Mouse (Mus musculus): ENCODE data around the gene Sept11. TPM values are rescaled to one million over a fixed set of nuclear protein-coding genes. Genes with fewer than 3 reads are reported as not detected.

The Sept11 gene
- polyA plus RNA-seq, 1 experiment: 74.0 TPM

DNA sequence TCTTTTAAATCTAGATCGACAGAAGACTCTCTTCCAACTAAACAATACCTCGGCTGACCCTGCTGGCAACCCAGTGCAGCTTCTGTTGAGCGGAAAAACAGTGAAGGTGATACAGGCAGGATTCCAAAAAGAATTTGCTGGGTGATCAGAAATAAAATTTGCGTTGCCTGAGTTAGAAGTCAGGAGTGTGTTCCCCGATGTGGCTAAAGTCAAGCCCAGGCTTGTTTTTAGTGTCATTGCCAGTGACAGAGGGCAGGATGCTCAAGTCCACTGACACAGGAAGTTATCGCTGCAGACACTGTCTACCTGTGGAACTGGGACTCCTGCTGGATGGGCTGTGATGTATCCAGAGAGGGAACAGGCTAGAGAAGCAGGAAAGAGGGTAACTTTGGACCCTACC lies 5.0 kb downstream of the Sept11 start:
- Histone ChIP-seq H3K4me1 (ENCODE audit: control insufficient read depth, insufficient read depth, low read length) (peaks cover 14% of the 10 kb centered on the region), H3K4me3 (replicated peaks; ENCODE audit: insufficient read depth, low read depth, low read length) (no peak overlapping the region), H3K27ac (ENCODE audit: insufficient read depth, low read length) (no peak overlapping the region), H3K27me3 (ENCODE audit: control insufficient read depth, insufficient read depth, low read length) (no peaks in the 10 kb centered on the region)
- TF ChIP-seq CTCF (IDR thresholded peaks at IDR 0.05; ENCODE audit: borderline replicate concordance, insufficient read depth, low read depth, low read length): no peak
- TF ChIP-seq POLR2A (IDR thresholded peaks at IDR 0.05; ENCODE audit: borderline replicate concordance, insufficient read depth, low read length): no peak
- peak in 1 of 2 experiments; percentile 25 for DNase-seq
- WGBS: 11% methylated on average over 6 of the region's 6 CpGs

DNA sequence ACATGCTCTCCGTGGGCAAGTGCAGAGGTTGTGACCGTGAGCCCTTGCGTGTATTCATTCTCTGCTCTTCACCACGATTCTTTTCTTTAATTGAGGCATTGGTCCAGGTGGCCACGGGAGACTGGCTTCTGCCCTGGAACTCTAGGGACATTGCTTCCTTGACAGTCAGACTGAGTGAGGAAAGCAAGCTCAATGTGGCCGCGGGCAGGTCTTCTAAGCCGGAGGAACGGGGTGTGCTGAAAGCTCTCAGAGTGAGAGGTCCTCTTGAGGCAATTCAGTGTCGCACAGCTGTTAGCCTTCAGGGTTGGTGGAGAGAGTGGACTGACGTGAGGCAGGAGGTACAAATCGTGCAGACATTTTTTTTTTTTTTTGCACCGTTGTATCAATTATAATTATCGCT lies 5.6 kb downstream of the Sept11 start:
- no peak overlapping the region for H3K27ac ChIP-seq (ENCODE audit: insufficient read depth, low read length)
- 55% methylated on average over 14 of the region's 14 CpGs for WGBS
- H3K4me1 ChIP-seq (ENCODE audit: control insufficient read depth, insufficient read depth, low read length): peaks cover 14% of the 10 kb centered on the region
- no peaks in the 10 kb centered on the region for H3K27me3 ChIP-seq (ENCODE audit: control insufficient read depth, insufficient read depth, low read length)
- H3K4me3 ChIP-seq (replicated peaks; ENCODE audit: insufficient read depth, low read depth, low read length): no peak overlapping the region
- no peak for TF ChIP-seq CTCF (IDR thresholded peaks at IDR 0.05; ENCODE audit: borderline replicate concordance, insufficient read depth, low read depth, low read length)
- no peak for TF ChIP-seq POLR2A (IDR thresholded peaks at IDR 0.05; ENCODE audit: borderline replicate concordance, insufficient read depth, low read length)
- no peak for DNase-seq

DNA sequence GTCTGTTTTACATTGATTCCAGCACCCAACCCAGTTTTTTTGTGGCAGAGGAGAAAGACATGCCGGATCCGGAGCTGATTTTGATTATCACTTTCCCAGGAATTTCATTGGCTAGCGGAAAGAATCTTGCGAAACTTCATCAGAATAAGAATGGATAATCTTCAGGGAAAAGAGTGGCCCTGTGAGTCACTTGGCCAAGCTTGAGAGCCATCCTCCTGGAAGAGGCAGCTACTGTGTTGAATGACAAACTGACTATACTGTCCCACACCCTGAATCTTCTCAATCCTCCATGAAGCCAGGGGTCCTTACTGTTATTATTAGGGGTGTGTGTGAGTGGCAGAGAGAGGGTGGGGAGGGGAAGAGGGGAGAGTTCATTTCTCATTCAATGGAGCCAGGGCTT lies 7.7 kb downstream of the Sept11 start:
- no peaks in the 10 kb centered on the region for H3K27me3 ChIP-seq (ENCODE audit: control insufficient read depth, insufficient read depth, low read length)
- H3K4me1 ChIP-seq (ENCODE audit: control insufficient read depth, insufficient read depth, low read length): peaks cover 14% of the 10 kb centered on the region
- no peak overlapping the region for H3K27ac ChIP-seq (ENCODE audit: insufficient read depth, low read length)
- DNase-seq: no peak
- WGBS: 90% methylated on average over 4 of the region's 4 CpGs
- H3K4me3 ChIP-seq (replicated peaks; ENCODE audit: insufficient read depth, low read depth, low read length): no peak overlapping the region
- no peak for TF ChIP-seq POLR2A (IDR thresholded peaks at IDR 0.05; ENCODE audit: borderline replicate concordance, insufficient read depth, low read length)
- no peak for TF ChIP-seq CTCF (IDR thresholded peaks at IDR 0.05; ENCODE audit: borderline replicate concordance, insufficient read depth, low read depth, low read length)

DNA sequence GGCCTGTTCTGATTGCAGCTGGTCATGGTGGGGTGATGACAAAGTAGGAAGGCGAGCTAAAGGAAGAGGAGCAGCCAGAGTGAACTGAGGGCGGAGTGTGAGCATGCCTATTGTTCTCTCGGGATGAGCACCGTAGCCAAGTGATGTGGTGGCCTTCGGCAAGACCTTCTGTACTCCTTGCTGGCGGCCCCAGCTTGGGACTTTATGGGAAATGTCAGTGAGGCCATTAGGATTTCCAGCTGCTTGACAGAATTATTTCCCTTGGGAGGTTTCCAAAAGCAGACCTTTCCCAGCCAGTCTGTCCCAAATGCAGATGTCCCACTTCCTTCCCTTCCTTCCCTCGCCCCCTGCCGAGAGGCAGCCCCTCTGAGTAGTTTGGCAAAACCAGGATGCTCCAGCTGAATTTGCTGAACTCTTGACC lies 8.1 kb downstream of the Sept11 start:
- DNase-seq: no peak
- no peaks in the 10 kb centered on the region for H3K27me3 ChIP-seq (ENCODE audit: control insufficient read depth, insufficient read depth, low read length)
- WGBS: 60% methylated on average over 8 of the region's 8 CpGs
- TF ChIP-seq CTCF (IDR thresholded peaks at IDR 0.05; ENCODE audit: borderline replicate concordance, insufficient read depth, low read depth, low read length) (no peak), POLR2A (IDR thresholded peaks at IDR 0.05; ENCODE audit: borderline replicate concordance, insufficient read depth, low read length) (no peak)
- H3K27ac ChIP-seq (ENCODE audit: insufficient read depth, low read length): no peak overlapping the region
- peaks cover 14% of the 10 kb centered on the region for H3K4me1 ChIP-seq (ENCODE audit: control insufficient read depth, insufficient read depth, low read length)
- no peak overlapping the region for H3K4me3 ChIP-seq (replicated peaks; ENCODE audit: insufficient read depth, low read depth, low read length)

DNA sequence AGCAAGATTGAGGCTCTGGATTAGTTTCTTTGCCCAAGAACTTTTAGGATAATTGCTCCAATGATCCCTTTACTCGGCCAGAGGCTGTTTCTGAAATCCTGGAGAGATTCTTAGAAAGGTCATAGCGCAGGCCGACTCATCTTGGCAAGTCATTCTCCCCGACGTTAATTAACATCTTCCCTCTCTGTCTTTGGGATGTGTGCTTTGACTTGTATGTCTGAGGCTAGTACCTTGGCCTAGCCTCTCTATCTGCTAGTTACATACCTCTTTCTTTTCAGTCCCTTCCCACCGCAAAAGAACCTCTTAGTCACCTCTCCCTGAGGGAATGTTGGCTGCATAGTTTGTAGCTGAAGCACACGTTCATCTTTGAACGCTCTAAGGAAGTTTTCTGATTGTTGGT lies 10.4 kb downstream of the Sept11 start:
- TF ChIP-seq CTCF (IDR thresholded peaks at IDR 0.05; ENCODE audit: borderline replicate concordance, insufficient read depth, low read depth, low read length) (no peak), POLR2A (IDR thresholded peaks at IDR 0.05; ENCODE audit: borderline replicate concordance, insufficient read depth, low read length) (no peak)
- 80% methylated on average over 8 of the region's 8 CpGs for WGBS
- H3K4me1 ChIP-seq (ENCODE audit: control insufficient read depth, insufficient read depth, low read length): peaks cover 4% of the 10 kb centered on the region
- H3K4me3 ChIP-seq (replicated peaks; ENCODE audit: insufficient read depth, low read depth, low read length): no peak overlapping the region
- H3K27ac ChIP-seq (ENCODE audit: insufficient read depth, low read length): no peak overlapping the region
- no peak for DNase-seq
- H3K27me3 ChIP-seq (ENCODE audit: control insufficient read depth, insufficient read depth, low read length): no peaks in the 10 kb centered on the region

DNA sequence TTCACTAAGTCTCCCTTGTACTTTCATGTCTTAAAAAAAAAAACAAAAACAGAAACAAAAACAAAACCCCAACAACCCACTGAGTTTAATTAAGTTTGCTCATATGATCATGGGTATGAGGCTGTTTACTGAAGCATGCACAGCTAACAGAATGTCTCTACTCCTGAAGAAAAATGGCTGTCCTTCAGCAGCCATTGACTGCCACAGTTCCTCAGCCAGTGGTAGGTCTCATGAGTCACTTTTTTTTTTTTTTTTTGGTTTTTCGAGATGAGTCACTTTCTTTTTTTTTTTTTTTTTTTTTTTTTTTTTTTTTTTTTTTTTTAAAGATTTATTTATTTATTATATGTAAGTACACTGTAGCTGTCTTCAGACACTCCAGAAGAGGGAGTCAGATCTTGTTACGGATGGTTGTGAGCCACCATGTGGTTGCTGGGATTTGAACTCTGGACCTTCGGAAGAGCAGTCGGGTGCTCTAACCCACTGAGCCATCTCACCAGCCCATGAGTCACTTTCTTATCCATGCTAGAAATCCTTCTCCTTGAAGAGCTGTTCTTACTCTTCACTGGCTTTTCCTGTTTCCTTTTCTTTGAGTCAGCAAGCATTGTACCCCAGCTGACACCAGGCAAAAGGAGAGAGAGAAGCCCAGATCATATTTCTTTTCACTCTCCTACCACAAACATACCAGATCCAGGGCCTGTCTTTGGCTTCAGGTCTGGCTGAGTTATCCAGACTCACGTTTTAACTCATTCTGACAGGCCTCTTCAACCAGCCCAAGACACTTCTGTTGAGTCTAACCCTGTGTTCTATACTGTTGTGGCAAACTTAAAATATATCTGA lies 12.0 kb downstream of the Sept11 start:
- no peak overlapping the region for H3K27ac ChIP-seq (ENCODE audit: insufficient read depth, low read length)
- TF ChIP-seq POLR2A (IDR thresholded peaks at IDR 0.05; ENCODE audit: borderline replicate concordance, insufficient read depth, low read length) (no peak), CTCF (IDR thresholded peaks at IDR 0.05; ENCODE audit: borderline replicate concordance, insufficient read depth, low read depth, low read length) (no peak)
- no peak for DNase-seq
- WGBS: 79% methylated on average over 5 of the region's 5 CpGs
- H3K4me1 ChIP-seq (ENCODE audit: control insufficient read depth, insufficient read depth, low read length): no peaks in the 10 kb centered on the region
- H3K27me3 ChIP-seq (ENCODE audit: control insufficient read depth, insufficient read depth, low read length): no peaks in the 10 kb centered on the region
- no peak overlapping the region for H3K4me3 ChIP-seq (replicated peaks; ENCODE audit: insufficient read depth, low read depth, low read length)

DNA sequence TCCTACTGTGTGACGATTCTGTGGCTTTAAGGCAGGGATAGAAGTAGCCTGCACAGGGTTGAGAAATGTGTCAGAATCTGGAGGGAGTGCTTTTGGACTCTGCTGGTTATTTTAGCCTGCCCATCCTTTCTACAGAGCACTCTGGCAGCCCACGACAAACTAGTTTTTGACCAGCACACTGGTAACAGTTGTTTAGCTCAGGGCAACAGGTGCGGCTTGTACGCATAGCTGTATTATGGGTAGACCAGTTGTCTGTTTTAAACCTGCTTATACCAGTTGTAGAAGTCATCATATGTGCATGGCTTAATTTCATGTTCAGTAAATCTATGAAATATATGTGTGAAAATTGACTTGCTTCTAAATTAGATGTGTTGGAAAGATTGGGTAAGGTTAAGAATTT lies 12.8 kb downstream of the Sept11 start:
- 93% methylated on average over 4 of the region's 4 CpGs for WGBS
- Histone ChIP-seq H3K27me3 (ENCODE audit: control insufficient read depth, insufficient read depth, low read length) (no peaks in the 10 kb centered on the region), H3K4me3 (replicated peaks; ENCODE audit: insufficient read depth, low read depth, low read length) (no peak overlapping the region), H3K4me1 (ENCODE audit: control insufficient read depth, insufficient read depth, low read length) (no peaks in the 10 kb centered on the region), H3K27ac (ENCODE audit: insufficient read depth, low read length) (no peak overlapping the region)
- TF ChIP-seq CTCF (IDR thresholded peaks at IDR 0.05; ENCODE audit: borderline replicate concordance, insufficient read depth, low read depth, low read length) (no peak), POLR2A (IDR thresholded peaks at IDR 0.05; ENCODE audit: borderline replicate concordance, insufficient read depth, low read length) (no peak)
- DNase-seq: no peak

DNA sequence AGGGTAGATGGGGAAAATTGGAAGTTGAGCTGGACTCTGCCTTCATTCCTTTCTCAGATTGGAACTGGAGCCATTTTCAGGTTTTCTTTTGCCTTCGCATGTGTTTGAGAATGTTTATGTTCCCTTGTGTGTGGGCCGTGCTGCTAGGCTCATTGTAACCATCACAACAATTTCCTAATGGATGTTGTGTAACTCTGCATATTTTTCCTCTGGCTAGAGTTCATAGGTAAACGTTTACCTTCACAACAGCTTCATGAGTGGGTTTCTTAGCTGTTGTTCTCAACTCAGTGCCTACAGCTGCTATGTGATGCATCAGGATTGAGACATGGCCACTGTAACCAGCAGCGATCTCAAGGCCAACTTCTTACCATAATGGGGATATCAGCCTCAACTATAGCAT lies 15.5 kb downstream of the Sept11 start:
- Histone ChIP-seq H3K27me3 (ENCODE audit: control insufficient read depth, insufficient read depth, low read length) (no peaks in the 10 kb centered on the region), H3K27ac (ENCODE audit: insufficient read depth, low read length) (no peak overlapping the region), H3K4me3 (replicated peaks; ENCODE audit: insufficient read depth, low read depth, low read length) (no peak overlapping the region), H3K4me1 (ENCODE audit: control insufficient read depth, insufficient read depth, low read length) (no peaks in the 10 kb centered on the region)
- TF ChIP-seq POLR2A (IDR thresholded peaks at IDR 0.05; ENCODE audit: borderline replicate concordance, insufficient read depth, low read length) (no peak), CTCF (IDR thresholded peaks at IDR 0.05; ENCODE audit: borderline replicate concordance, insufficient read depth, low read depth, low read length) (no peak)
- 91% methylated on average over 4 of the region's 4 CpGs for WGBS
- DNase-seq: no peak
